In the genomic region with DNA sequence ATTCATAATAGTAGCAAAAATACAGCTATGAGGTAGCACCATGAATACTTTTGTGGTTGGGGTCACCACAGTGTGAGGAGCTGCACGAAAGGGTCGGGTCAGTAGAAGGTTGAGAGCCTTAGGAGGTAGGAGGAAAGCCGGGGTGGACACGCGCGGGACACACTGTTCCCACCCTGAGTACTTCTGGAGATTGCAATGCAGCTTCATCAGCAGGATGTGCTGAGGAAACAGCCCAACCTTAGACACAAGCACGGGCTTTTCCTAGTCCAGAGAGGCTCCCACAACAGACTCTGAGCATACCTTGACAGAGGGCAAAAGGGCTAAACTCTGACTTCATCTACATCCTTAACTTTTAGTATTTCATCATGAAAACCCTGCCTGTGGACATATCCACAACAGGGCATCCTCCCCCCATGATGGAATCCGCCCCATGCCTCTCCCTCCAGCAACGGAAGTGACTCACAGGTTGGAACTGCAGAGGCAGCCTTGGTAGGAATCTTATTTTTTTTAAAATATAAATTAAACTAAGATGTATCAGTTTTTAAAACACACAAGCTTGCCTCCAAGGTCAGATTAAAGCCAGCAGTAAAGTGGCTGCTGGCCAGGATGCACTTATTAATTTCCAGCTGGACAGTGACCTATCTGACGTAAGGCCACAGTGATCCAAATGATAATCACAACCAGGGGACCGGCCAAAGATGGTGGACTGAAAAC, we compare ENCODE assay signal across 13 mouse cellular contexts.
DNase-seq lines count a peak whose midpoint lies in the region; ATAC-seq and TF ChIP-seq lines count a peak whose summit lies in the region.
"Had no signal": no experiment of that assay in that cellular context is flagged by ENCODE, and none has a peak within 500 bp of the region (broad histone marks: within the 10 kb centered on the region; RNA-seq: fewer than 3 reads in every experiment).

No protein-coding gene starts in this region.

- no peak for TF ChIP-seq CTCF in gastrocnemius, adult 2 months (IDR thresholded peaks at IDR 0.05)
- no peak for TF ChIP-seq CTCF in testis, adult 2 months (IDR thresholded peaks at IDR 0.05; ENCODE audit: control insufficient read depth, insufficient read depth, insufficient replicate concordance, low read depth, low read length)

- 94% methylated on average over 11 of the region's 11 CpGs for WGBS in hindbrain, embryonic 16.5 days

- intact Hi-C loops in gastrocnemius, adult 2 months (cut with DNase I) = loop anchor here (5.0 kb wide), 1 partner anchor 165 kb away; no protein-coding TSS in a partner anchor
- intact Hi-C loops in gastrocnemius, postnatal 14 days (cut with DNase I; ENCODE audit: low total_unique reads) = loop anchor here (5.0 kb wide), 1 partner anchor 70 kb away; no protein-coding TSS in a partner anchor

- TF ChIP-seq POLR2A in testis, adult 2 months (IDR thresholded peaks at IDR 0.05; ENCODE audit: control insufficient read depth, low read depth, low read length) = no peak

- no peaks in the 10 kb centered on the region; the same call in 1 of the 2 replicates for H3K4me1 ChIP-seq in testis, adult 2 months (ENCODE audit: control insufficient read depth, insufficient read depth, low read length)
- no peaks in the 10 kb centered on the region for H3K4me1 ChIP-seq in hindbrain, embryonic 16.5 days (ENCODE audit: control insufficient read depth, insufficient read depth, low read depth, low read length)
- H3K4me1 ChIP-seq: heart, embryonic 13.5 days; hindbrain, embryonic 12.5 days had no signal

- H3K9ac ChIP-seq in hindbrain, embryonic 16.5 days (ENCODE audit: low read depth, low read length) = no peak overlapping the region
- H3K9ac ChIP-seq: heart, embryonic 13.5 days; hindbrain, embryonic 12.5 days had no signal

- H3K9me3 ChIP-seq in hindbrain, embryonic 16.5 days (ENCODE audit: control insufficient read depth, low read length) = no peaks in the 10 kb centered on the region
- H3K9me3 ChIP-seq: embryonic facial prominence, embryonic 10.5 days; heart, embryonic 13.5 days; hindbrain, embryonic 12.5 days had no signal

- no peak for ATAC-seq in hindbrain, embryonic 16.5 days
- ATAC-seq: intestine, postnatal 0 days had no signal

- H3K27ac ChIP-seq in gastrocnemius, adult 2 months = peak overlapping the region; percentile 33
- H3K27ac ChIP-seq in testis, adult 2 months (ENCODE audit: control insufficient read depth, insufficient read depth, low read depth, low read length) = peak overlapping the region; percentile 65
- no peak overlapping the region for H3K27ac ChIP-seq in hindbrain, embryonic 16.5 days (ENCODE audit: low read depth, low read length)
- H3K27ac ChIP-seq: embryonic facial prominence, embryonic 10.5 days; heart, embryonic 13.5 days; hindbrain, embryonic 12.5 days had no signal

- no peak overlapping the region for H3K4me3 ChIP-seq in gastrocnemius, adult 2 months
- H3K4me3 ChIP-seq in testis, adult 2 months (ENCODE audit: control insufficient read depth, low read depth, low read length) = no peak overlapping the region
- no peak overlapping the region for H3K4me3 ChIP-seq in hindbrain, embryonic 16.5 days (ENCODE audit: low read length)
- H3K4me3 ChIP-seq: embryonic facial prominence, embryonic 10.5 days; heart, embryonic 13.5 days; hindbrain, embryonic 12.5 days had no signal

- no peak overlapping the region for H3K4me2 ChIP-seq in hindbrain, embryonic 16.5 days (ENCODE audit: low read length)
- H3K4me2 ChIP-seq: heart, embryonic 13.5 days; hindbrain, embryonic 12.5 days had no signal

- peak; percentile 53 for DNase-seq in gastrocnemius, adult 2 months
- DNase-seq in gastrocnemius, postnatal 10 days = no peak
- DNase-seq in testis, postnatal 10 days (ENCODE audit: low spot score) = no peak
- peak; percentile 19 for DNase-seq in gastrocnemius, postnatal 14 days
- DNase-seq in cerebellum, adult 9-11 months = no peak
- no peak for DNase-seq in layer of hippocampus, postnatal 25 days (ENCODE audit: extremely low spot score in 1 of 2, low spot score in 1 of 2)
- DNase-seq: cerebellum, postnatal 10 days had no signal

- no peaks in the 10 kb centered on the region for H3K27me3 ChIP-seq in testis, adult 2 months (ENCODE audit: control insufficient read depth, insufficient read depth, low read length)
- H3K27me3 ChIP-seq in hindbrain, embryonic 16.5 days (replicated peaks; ENCODE audit: control insufficient read depth, insufficient read depth, low read length) = no peaks in the 10 kb centered on the region
- H3K27me3 ChIP-seq: heart, embryonic 13.5 days; hindbrain, embryonic 12.5 days had no signal

- H3K36me3 ChIP-seq in testis, adult 2 months (ENCODE audit: control insufficient read depth, insufficient read depth, low read length) = no peaks in the 10 kb centered on the region
- H3K36me3 ChIP-seq in hindbrain, embryonic 16.5 days (ENCODE audit: control insufficient read depth, insufficient read depth, low read length) = peaks cover 15% of the 10 kb centered on the region

Comparison
In these comparisons a context has a peak if more than half of its experiments do, and no peak if none do; other contexts are left out.
1. DNase-seq: peak in gastrocnemius, adult 2 months (single experiment) and gastrocnemius, postnatal 14 days (single experiment); none in gastrocnemius, postnatal 10 days (single experiment), testis, postnatal 10 days (single experiment), cerebellum, adult 9-11 months (single experiment) and layer of hippocampus, postnatal 25 days (0 of 2).